Mouse (Mus musculus) c-Kit-negative CD71-positive TER-119-positive erythroid progenitor cells, embryonic 14.5 days (primary cell): Measurements from ENCODE around the gene Rdh12.
"Not testable (repeated sequence)": the region's sequence is repeated elsewhere in the genome, so short reads cannot be mapped to it uniquely, and the experiment has no call there.

Source experiments
- DNase-seq: peaks from one replicate; pipeline ENCODE4 v3.0.0-alpha.2; 2013; ENCODE audit warnings: low read depth, low spot score

Gene Rdh12

GRCm38 (mm10) chr12:79208703-79209464 is at the start of gene Rdh12:
Gene Rdh12, plus strand, starts transcription at chr12:79208914.
- DNase-seq = no peak

- no peak for DNase-seq
Observed at GRCm38 (mm10) chr12:79162876-79163275, 45.8 kb upstream of the Rdh12 start.

- DNase-seq = no peak
Observed at GRCm38 (mm10) chr12:79169173-79169572, 39.5 kb upstream of the Rdh12 start.

GRCm38 (mm10) chr12:79170421-79170820 is 38.3 kb upstream of the Rdh12 start:
- DNase-seq = no peak

- no peak for DNase-seq
Observed at GRCm38 (mm10) chr12:79171269-79171995, 37.3 kb upstream of the Rdh12 start.

- DNase-seq = peak; percentile 76
Observed at GRCm38 (mm10) chr12:79172019-79172941, 36.4 kb upstream of the Rdh12 start, which contains the start of gene Vti1b. Gene Vti1b, minus strand, starts transcription at chr12:79172667.

GRCm38 (mm10) chr12:79173721-79174120 is 35.0 kb upstream of the Rdh12 start:
- no peak for DNase-seq

GRCm38 (mm10) chr12:79175998-79176397 is 32.7 kb upstream of the Rdh12 start:
- DNase-seq = no peak

GRCm38 (mm10) chr12:79185160-79185559 is 23.6 kb upstream of the Rdh12 start:
- not testable (repeated sequence) for DNase-seq

- DNase-seq = peak; percentile 82
Observed at GRCm38 (mm10) chr12:79190931-79191673, 17.6 kb upstream of the Rdh12 start.

GRCm38 (mm10) chr12:79191701-79192100 is 17.0 kb upstream of the Rdh12 start:
- peak; percentile 72 for DNase-seq

- DNase-seq = no peak
Observed at GRCm38 (mm10) chr12:79192193-79192592, 16.5 kb upstream of the Rdh12 start, which contains the start of gene Rdh11. Gene Rdh11, minus strand, starts transcription at chr12:79192293.

GRCm38 (mm10) chr12:79193441-79193840 is 15.3 kb upstream of the Rdh12 start:
- DNase-seq = no peak

- DNase-seq = no peak
Observed at GRCm38 (mm10) chr12:79197105-79197504, 11.6 kb upstream of the Rdh12 start.

- no peak for DNase-seq
Observed at GRCm38 (mm10) chr12:79201882-79202281, 6.8 kb upstream of the Rdh12 start.

- DNase-seq = no peak
Observed at GRCm38 (mm10) chr12:79211447-79211846, 2.7 kb downstream of the Rdh12 start.

GRCm38 (mm10) chr12:79217511-79217910 is 8.8 kb downstream of the Rdh12 start:
- no peak for DNase-seq

- DNase-seq = no peak
Observed at GRCm38 (mm10) chr12:79235485-79236080, 26.9 kb downstream of the Rdh12 start.

GRCm38 (mm10) chr12:79241985-79242384 is 33.3 kb downstream of the Rdh12 start:
- no peak for DNase-seq

GRCm38 (mm10) chr12:79242921-79243320 is 34.2 kb downstream of the Rdh12 start:
- DNase-seq = no peak

- no peak for DNase-seq
Observed at GRCm38 (mm10) chr12:79248110-79248509, 39.4 kb downstream of the Rdh12 start.
